Mouse (Mus musculus) spleen, adult 2 months (tissue): ENCODE data around the gene Asap2.

Experiments
- CTCF ChIP-seq: fragments of 200-500 bp; IDR thresholded peaks from 2 replicates; pipeline ENCODE4 v1.5.1; 2011; ENCODE audit warnings: mild to moderate bottlenecking, inconsistent platforms; ENCODE audit not compliant: insufficient read depth, insufficient read length, insufficient replicate concordance; ENCODE audit errors: extremely low read depth
- POLR2A ChIP-seq: fragments of 200-500 bp; IDR thresholded peaks from 2 replicates; pipeline ENCODE4 v1.6.1; 2011; ENCODE audit warnings: low read depth, low read length, inconsistent platforms

DNA sequence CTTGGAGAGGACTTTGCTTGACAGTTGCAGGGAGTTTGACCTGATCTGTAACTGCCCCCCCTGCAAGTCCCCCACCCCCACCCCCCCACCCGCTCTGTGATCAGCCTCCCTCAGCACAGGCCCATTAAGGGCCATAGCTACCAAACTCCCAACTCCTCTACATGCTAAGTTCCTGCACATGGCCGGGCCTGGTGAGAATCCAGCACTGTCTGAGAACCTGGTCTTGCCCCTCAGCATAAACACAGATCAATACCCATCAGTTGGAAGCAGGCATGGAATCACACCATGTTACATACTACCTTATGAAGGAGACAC lies 276.5 kb downstream of the Asap2 start:
- TF ChIP-seq CTCF (no peak), POLR2A (no peak)
